Comparison of ENCODE assay signal across 1 mouse cellular context in genomic region chr8:3439510-3439909, GRCm38 (mm10).
A peak's percentile ranks its signal among the peaks of the same experiment; 100 is the strongest.
TF ChIP-seq lines count a peak whose summit lies in the region.

No protein-coding gene starts in this region.

TF ChIP-seq in MEL, 35 proteins besides CTCF, POLR2A, EP300 and RAD21:
- TF ChIP-seq SMC3 (IDR thresholded peaks at IDR 0.05; ENCODE audit: low read depth, low read length): peak; percentile 55
- TF ChIP-seq ZC3H11A (IDR thresholded peaks at IDR 0.05; ENCODE audit: low read depth, low read length): no peak
